10 mouse cellular contexts compared by ENCODE assay signal in the genomic region with DNA sequence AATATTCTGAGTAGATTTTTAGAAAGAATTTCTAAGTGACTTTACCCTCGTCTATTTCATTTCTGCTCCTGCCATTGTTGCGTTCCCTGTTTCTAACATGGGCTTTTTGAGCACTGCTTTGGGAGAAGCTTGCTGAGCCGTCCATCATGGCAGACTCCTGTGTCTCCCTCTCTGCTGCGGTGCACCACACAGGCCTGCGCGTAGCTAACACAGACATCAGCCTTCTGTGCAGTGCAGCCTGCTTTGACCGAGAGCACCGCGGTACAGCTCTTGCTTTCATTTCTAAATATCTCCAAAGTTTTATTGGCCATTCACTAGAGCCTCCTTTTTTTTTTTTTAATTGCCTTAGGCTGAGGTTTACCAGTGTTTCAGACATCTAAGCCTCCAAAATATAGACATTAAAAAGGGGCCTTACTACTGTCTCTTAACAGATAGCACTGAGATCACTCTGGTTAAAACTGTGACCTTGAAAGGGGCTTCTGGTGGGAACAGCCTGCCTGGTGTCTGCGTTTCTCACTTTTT.
DNase-seq lines count a peak whose midpoint lies in the region; ATAC-seq and TF ChIP-seq lines count a peak whose summit lies in the region.
"Had no signal": no experiment of that assay in that cellular context is flagged by ENCODE, and none has a peak within 500 bp of the region (broad histone marks: within the 10 kb centered on the region; RNA-seq: fewer than 3 reads in every experiment).

No protein-coding gene starts in this region.

- ATAC-seq in liver, embryonic 11.5 days (replicated peaks; ENCODE audit: low FRiP score), result 0 out of 2 replicates have a peak, but pooled peaks have one; percentile 19
- no peak for ATAC-seq in embryonic facial prominence, embryonic 15.5 days (ENCODE audit: insufficient number of reproducible peaks, low FRiP score, low TSS enrichment, low read depth)
- no peak for ATAC-seq in liver, embryonic 14.5 days (ENCODE audit: insufficient read depth)

- no peak for TF ChIP-seq EP300 in liver, embryonic 14.5 days (IDR thresholded peaks at IDR 0.05; ENCODE audit: low read depth)

- H3K4me3 ChIP-seq in liver, embryonic 11.5 days (ENCODE audit: low read depth, low read length), result no peak overlapping the region
- H3K4me3 ChIP-seq in embryonic facial prominence, embryonic 15.5 days (replicated peaks), result no peak overlapping the region
- no peak overlapping the region for H3K4me3 ChIP-seq in liver, embryonic 14.5 days (ENCODE audit: insufficient read depth in 1 of 2, low read depth in 2 of 2, low read length in 2 of 2)

- no peaks in the 10 kb centered on the region for H3K9me3 ChIP-seq in liver, embryonic 11.5 days (ENCODE audit: control insufficient read depth, low read length)
- H3K9me3 ChIP-seq in embryonic facial prominence, embryonic 15.5 days (replicated peaks), result no peaks in the 10 kb centered on the region
- no peaks in the 10 kb centered on the region for H3K9me3 ChIP-seq in liver, embryonic 14.5 days (ENCODE audit: control insufficient read depth, low read length)

- no peaks in the 10 kb centered on the region for H3K36me3 ChIP-seq in liver, embryonic 11.5 days (ENCODE audit: control insufficient read depth, insufficient read depth, low read length)
- no peaks in the 10 kb centered on the region for H3K36me3 ChIP-seq in embryonic facial prominence, embryonic 15.5 days
- H3K36me3 ChIP-seq in liver, embryonic 14.5 days (replicated peaks; ENCODE audit: control insufficient read depth, insufficient read depth, low read depth), result no peaks in the 10 kb centered on the region

- 55% methylated on average over 10 of the region's 10 CpGs for WGBS in liver, embryonic 11.5 days
- WGBS in embryonic facial prominence, embryonic 15.5 days, result 46% methylated on average over 10 of the region's 10 CpGs
- 56% methylated on average over 10 of the region's 10 CpGs for WGBS in liver, embryonic 14.5 days (ENCODE audit: insufficient replicate concordance)

- TF ChIP-seq CTCF in liver, embryonic 14.5 days (IDR thresholded peaks at IDR 0.05; ENCODE audit: low read depth), result no peak

- DNase-seq in embryo, embryonic 10 days (ENCODE audit: low spot score), result peak; percentile 54
- no peak for DNase-seq in embryo, embryonic 11 days
- no peak for DNase-seq in liver, embryonic 11.5 days (ENCODE audit: low spot score)
- no peak for DNase-seq in liver
- DNase-seq in liver, embryonic 14.5 days (ENCODE audit: low read depth in 3 of 3, low spot score in 3 of 3), result no peak
- DNase-seq in layer of hippocampus, adult 8-10 months (ENCODE audit: low spot score in 2 of 2), result no peak
- no peak for DNase-seq in spleen, postnatal 4 days (ENCODE audit: low spot score in 2 of 2)
- DNase-seq: B cell, adult 2 months; kidney, adult 9 months had no signal

- no peaks in the 10 kb centered on the region for H3K27me3 ChIP-seq in liver, embryonic 11.5 days (replicated peaks; ENCODE audit: control insufficient read depth, insufficient read depth, low read length)
- no peaks in the 10 kb centered on the region for H3K27me3 ChIP-seq in embryonic facial prominence, embryonic 15.5 days
- no peaks in the 10 kb centered on the region for H3K27me3 ChIP-seq in liver, embryonic 14.5 days (ENCODE audit: control insufficient read depth, insufficient read depth, low read length)

- peak overlapping the region; percentile 89 for H3K27ac ChIP-seq in liver, embryonic 11.5 days (ENCODE audit: low read depth, low read length)
- H3K27ac ChIP-seq in embryonic facial prominence, embryonic 15.5 days (replicated peaks), result peak overlapping the region; percentile 63
- H3K27ac ChIP-seq in liver, embryonic 14.5 days, result peak overlapping the region; percentile 51

- H3K9ac ChIP-seq in liver, embryonic 11.5 days (ENCODE audit: low read depth, low read length), result peak overlapping the region; percentile 58; the same call in 1 of the 2 replicates
- no peak overlapping the region for H3K9ac ChIP-seq in embryonic facial prominence, embryonic 15.5 days
- H3K9ac ChIP-seq in liver, embryonic 14.5 days (replicated peaks), result no peak overlapping the region; the same call in 1 of the 2 replicates

- peaks cover 42% of the 10 kb centered on the region for H3K4me1 ChIP-seq in liver, embryonic 11.5 days (replicated peaks; ENCODE audit: control insufficient read depth, insufficient read depth, low read length)
- H3K4me1 ChIP-seq in embryonic facial prominence, embryonic 15.5 days, result peaks cover 28% of the 10 kb centered on the region; the same call in 1 of the 2 replicates
- peaks cover 14 to 30% of the 10 kb centered on the region in 2 experiments for H3K4me1 ChIP-seq in liver, embryonic 14.5 days (replicated peaks; ENCODE audit: control insufficient read depth in 2 of 2, insufficient read depth in 2 of 2, low read length in 1 of 2)

- H3K4me2 ChIP-seq in liver, embryonic 11.5 days, result peak overlapping the region; percentile 56
- peak overlapping the region; percentile 21; the same call in 1 of the 2 replicates for H3K4me2 ChIP-seq in embryonic facial prominence, embryonic 15.5 days (replicated peaks)
- H3K4me2 ChIP-seq in liver, embryonic 14.5 days (ENCODE audit: low read depth), result peak overlapping the region; percentile 32
